Mouse (Mus musculus) brain, adult 2 months (tissue): Measurements from ENCODE around the gene Gm10392.
A peak's percentile ranks its signal among the peaks of the same experiment; 100 is the strongest.

Experiments used
- DNase-seq: peaks from one replicate; pipeline ENCODE4 v3.0.0; 2011; ENCODE audit warnings: low read depth, low spot score

Gene Gm10392

GRCm38 (mm10) chr11:77492311-77492871, 26.6 kb downstream of the Gm10392 start:
- peak; percentile 82 for DNase-seq

GRCm38 (mm10) chr11:77491502-77492291, 27.3 kb downstream of the Gm10392 start:
- DNase-seq: peak; percentile 92

GRCm38 (mm10) chr11:77491123-77491501, 27.9 kb downstream of the Gm10392 start:
- peak; percentile 95 for DNase-seq

- peak; percentile 78 for DNase-seq
Measured at GRCm38 (mm10) chr11:77490451-77490850, 28.5 kb downstream of the Gm10392 start.

GRCm38 (mm10) chr11:77489591-77490235, 29.3 kb downstream of the Gm10392 start, which contains the start of gene Ankrd13b:
Gene Ankrd13b, minus strand, starts transcription at chr11:77489678.
- DNase-seq: peak; percentile 94

GRCm38 (mm10) chr11:77488771-77489581, 30.0 kb downstream of the Gm10392 start:
- DNase-seq: no peak

GRCm38 (mm10) chr11:77486798-77487197, 32.2 kb downstream of the Gm10392 start:
- peak; percentile 77 for DNase-seq

- DNase-seq: no peak
Measured at GRCm38 (mm10) chr11:77485229-77485628, 33.8 kb downstream of the Gm10392 start.

GRCm38 (mm10) chr11:77483510-77484255, 35.3 kb downstream of the Gm10392 start:
- DNase-seq: no peak

- no peak for DNase-seq
Measured at GRCm38 (mm10) chr11:77483043-77483442, 36.0 kb downstream of the Gm10392 start.

GRCm38 (mm10) chr11:77476895-77477294, 42.1 kb downstream of the Gm10392 start:
- no peak for DNase-seq

GRCm38 (mm10) chr11:77476216-77476615, 42.8 kb downstream of the Gm10392 start:
- DNase-seq: no peak

- no peak for DNase-seq
Measured at GRCm38 (mm10) chr11:77472775-77473174, 46.2 kb downstream of the Gm10392 start.

GRCm38 (mm10) chr11:77471407-77471806, 47.6 kb downstream of the Gm10392 start:
- DNase-seq: no peak

GRCm38 (mm10) chr11:77468397-77468796, 50.6 kb downstream of the Gm10392 start:
- DNase-seq: no peak

- peak; percentile 90 for DNase-seq
Measured at GRCm38 (mm10) chr11:77467784-77468183, 51.2 kb downstream of the Gm10392 start.

- peak; percentile 75 for DNase-seq
Measured at GRCm38 (mm10) chr11:77467157-77467556, 51.8 kb downstream of the Gm10392 start.
